Mouse (Mus musculus): ENCODE data around the gene Pcolce2.

DNA sequence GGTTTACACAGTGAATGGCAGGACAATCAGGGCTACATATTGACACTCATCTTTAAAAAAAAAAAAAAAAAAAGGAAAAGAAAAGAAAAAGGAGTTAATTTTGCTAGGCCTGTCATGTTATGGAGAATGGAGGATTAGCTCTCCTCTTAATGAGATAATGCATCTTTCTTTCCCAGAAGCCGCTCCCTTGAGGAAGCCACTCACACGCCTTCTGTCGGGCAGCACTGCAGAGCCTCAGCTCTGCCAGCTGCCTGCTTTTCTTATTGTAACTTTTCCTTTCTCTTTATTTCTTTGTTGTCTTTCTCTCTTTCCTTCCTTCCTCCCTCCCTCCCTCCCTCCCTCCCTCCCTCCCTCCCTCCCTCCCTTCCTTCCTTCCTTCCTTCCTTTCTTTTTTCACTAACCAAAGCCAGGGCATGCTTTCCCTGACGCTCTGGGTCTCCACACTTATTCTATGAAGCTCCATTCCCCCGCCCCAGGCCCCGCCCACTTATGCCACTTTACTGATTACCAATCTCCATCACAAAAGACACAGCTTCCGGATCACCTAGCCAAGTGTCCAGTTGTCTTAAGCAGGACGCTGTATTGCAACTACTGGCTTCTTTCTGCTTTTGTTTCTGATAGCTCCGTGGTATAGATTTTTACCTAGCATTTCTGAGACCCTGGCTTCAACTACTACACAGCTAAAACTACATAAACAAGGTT lies 23.8 kb upstream of the Pcolce2 start:
- no peak for TF ChIP-seq EP300 (IDR thresholded peaks at IDR 0.05; ENCODE audit: low read depth)
- TF ChIP-seq CTCF (IDR thresholded peaks at IDR 0.05; ENCODE audit: low read depth) = no peak
